ENCODE assay signal across 7 mouse cellular contexts in genomic region chr2:174075673-174076432, GRCm38 (mm10). TPM values are rescaled to one million over a fixed set of nuclear protein-coding genes. Genes with fewer than 3 reads are reported as not detected.
DNase-seq lines count a peak whose midpoint lies in the region; ATAC-seq and TF ChIP-seq lines count a peak whose summit lies in the region.

Gene Stx16 (plus strand): TSS chr2:174076308.

- peak within 1 kb of the TSS; percentile 88 for H3K27ac ChIP-seq in embryonic facial prominence, embryonic 10.5 days (replicated peaks)
- peak within 1 kb of the TSS; percentile 79 for H3K27ac ChIP-seq in intestine, postnatal 0 days (ENCODE audit: low read depth, low read length)
- peak within 1 kb of the TSS; percentile 85 for H3K27ac ChIP-seq in midbrain, embryonic 12.5 days (replicated peaks)
- peak within 1 kb of the TSS; percentile 68 for H3K27ac ChIP-seq in small intestine, adult 2 months (ENCODE audit: insufficient read depth, low read depth, low read length)

- no peaks in the 10 kb centered on the region for H3K9me3 ChIP-seq in embryonic facial prominence, embryonic 10.5 days
- no peaks in the 10 kb centered on the region for H3K9me3 ChIP-seq in intestine, postnatal 0 days (ENCODE audit: control insufficient read depth)
- H3K9me3 ChIP-seq in midbrain, embryonic 12.5 days: no peaks in the 10 kb centered on the region

- intact Hi-C loops in left cerebral cortex, postnatal 4 days (cut with DNase I): loop anchor here (5.0 kb wide), 2 partner anchors 216 to 489 kb away; no protein-coding TSS in a partner anchor

- peak; percentile 96 for ATAC-seq in intestine, postnatal 0 days
- peak; percentile 90 for ATAC-seq in midbrain, embryonic 12.5 days (ENCODE audit: low FRiP score, low read depth)

- TF ChIP-seq POLR2A in small intestine, adult 2 months (IDR thresholded peaks at IDR 0.05; ENCODE audit: low read depth, low read length): peak; percentile 52; the same call in 1 of the 2 replicates

- WGBS in embryonic facial prominence, embryonic 10.5 days: under 1% methylated on average over 32 of the region's 32 CpGs
- WGBS in intestine, postnatal 0 days: 1% methylated on average over 32 of the region's 32 CpGs
- under 1% methylated on average over 32 of the region's 32 CpGs for WGBS in midbrain, embryonic 12.5 days
- 2% methylated on average over 32 of the region's 32 CpGs for WGBS in small intestine, adult 2 months

- TF ChIP-seq CTCF in intestine, postnatal 0 days (IDR thresholded peaks at IDR 0.05; ENCODE audit: low read depth): peak; percentile 66
- TF ChIP-seq CTCF in small intestine, adult 2 months (IDR thresholded peaks at IDR 0.05; ENCODE audit: extremely low read depth, insufficient read length, insufficient replicate concordance, low read depth, low read length): peak; percentile 45; the same call in 1 of the 2 replicates

- peak within 1 kb of the TSS; percentile 88 for H3K4me3 ChIP-seq in embryonic facial prominence, embryonic 10.5 days
- peak within 1 kb of the TSS; percentile 68 for H3K4me3 ChIP-seq in intestine, postnatal 0 days (ENCODE audit: low read depth, low read length)
- peak within 1 kb of the TSS; percentile 78 for H3K4me3 ChIP-seq in midbrain, embryonic 12.5 days
- H3K4me3 ChIP-seq in small intestine, adult 2 months (ENCODE audit: low read depth, low read length): peak within 1 kb of the TSS; percentile 84

- peak within 1 kb of the TSS; percentile 70 for H3K9ac ChIP-seq in intestine, postnatal 0 days (ENCODE audit: low read depth, low read length)
- peak within 1 kb of the TSS; percentile 62 for H3K9ac ChIP-seq in midbrain, embryonic 12.5 days (replicated peaks)

- peaks cover 58% of the 10 kb centered on the region for H3K4me1 ChIP-seq in embryonic facial prominence, embryonic 10.5 days
- peaks cover 9% of the 10 kb centered on the region for H3K4me1 ChIP-seq in intestine, postnatal 0 days (replicated peaks; ENCODE audit: control insufficient read depth, insufficient read depth, low read length)
- H3K4me1 ChIP-seq in midbrain, embryonic 12.5 days: peaks cover 34% of the 10 kb centered on the region
- peaks cover 8% of the 10 kb centered on the region for H3K4me1 ChIP-seq in small intestine, adult 2 months (ENCODE audit: control insufficient read depth, insufficient read depth, insufficient read length, low read length)

- H3K27me3 ChIP-seq in embryonic facial prominence, embryonic 10.5 days (replicated peaks; ENCODE audit: low read depth, poor library complexity, severe bottlenecking): no peaks in the 10 kb centered on the region
- no peaks in the 10 kb centered on the region for H3K27me3 ChIP-seq in intestine, postnatal 0 days (replicated peaks; ENCODE audit: control insufficient read depth, insufficient read depth, low read length)
- no peaks in the 10 kb centered on the region for H3K27me3 ChIP-seq in midbrain, embryonic 12.5 days
- H3K27me3 ChIP-seq in small intestine, adult 2 months (ENCODE audit: control insufficient read depth, insufficient read depth, low read length): no peaks in the 10 kb centered on the region

- peak; percentile 97 for DNase-seq in adrenal gland, postnatal 10 days
- DNase-seq in embryonic facial prominence, embryonic 10.5 days (ENCODE audit: low spot score): peak; percentile 95
- DNase-seq in gonadal fat pad, adult 2 months (ENCODE audit: low read depth): peak; percentile 55
- peak; percentile 94 for DNase-seq in left cerebral cortex, postnatal 4 days

- no peaks in the 10 kb centered on the region for H3K36me3 ChIP-seq in embryonic facial prominence, embryonic 10.5 days (replicated peaks)
- no peaks in the 10 kb centered on the region for H3K36me3 ChIP-seq in intestine, postnatal 0 days (ENCODE audit: control insufficient read depth, insufficient read depth)
- no peaks in the 10 kb centered on the region for H3K36me3 ChIP-seq in midbrain, embryonic 12.5 days
- no peaks in the 10 kb centered on the region for H3K36me3 ChIP-seq in small intestine, adult 2 months (ENCODE audit: control insufficient read depth, insufficient read depth, low read length)

- H3K4me2 ChIP-seq in intestine, postnatal 0 days (replicated peaks; ENCODE audit: low read depth): peak within 1 kb of the TSS; percentile 90
- peak within 1 kb of the TSS; percentile 87 for H3K4me2 ChIP-seq in midbrain, embryonic 12.5 days (replicated peaks)

RNA-seq across cellular contexts. Expression of gene Stx16, which starts in this region (rescaled TPM):
- 10 to 100 TPM; 30.9 to 37.5 TPM for total RNA-seq in adrenal gland, postnatal 10 days (2021)
- polyA plus RNA-seq in embryonic facial prominence, embryonic 10.5 days (2016; fragmentation: Nextera tagmentation; extraction: Ambion mirVana): 10.6 and 11.2 TPM in 2 replicates
- 58.5 and 58.8 TPM in 2 replicates for polyA plus RNA-seq in gonadal fat pad, adult 2 months (2012; rRNA removed)
- polyA plus RNA-seq in intestine, postnatal 0 days (2015; fragmentation: Nextera tagmentation; extraction: Ambion mirVana): 4.2 and 5.7 TPM in 2 replicates
- total RNA-seq in left cerebral cortex, postnatal 4 days (2021): 10 to 100 TPM; 44.3 to 56.0 TPM
- polyA plus RNA-seq in midbrain, embryonic 12.5 days (2016; fragmentation: Nextera tagmentation; extraction: Ambion mirVana): 12.3 and 13.8 TPM in 2 replicates
- polyA plus RNA-seq in small intestine, adult 2 months (2012; rRNA removed): 11.5 and 23.4 TPM in 2 replicates

Comparison
In these comparisons a context has a peak if more than half of its experiments do, and no peak if none do; other contexts are left out.
1. Peak in every context shown above with its lines: DNase-seq, ATAC-seq, H3K4me3 ChIP-seq and H3K27ac ChIP-seq.